8 mouse cellular contexts compared by ENCODE assay signal in the genomic region with DNA sequence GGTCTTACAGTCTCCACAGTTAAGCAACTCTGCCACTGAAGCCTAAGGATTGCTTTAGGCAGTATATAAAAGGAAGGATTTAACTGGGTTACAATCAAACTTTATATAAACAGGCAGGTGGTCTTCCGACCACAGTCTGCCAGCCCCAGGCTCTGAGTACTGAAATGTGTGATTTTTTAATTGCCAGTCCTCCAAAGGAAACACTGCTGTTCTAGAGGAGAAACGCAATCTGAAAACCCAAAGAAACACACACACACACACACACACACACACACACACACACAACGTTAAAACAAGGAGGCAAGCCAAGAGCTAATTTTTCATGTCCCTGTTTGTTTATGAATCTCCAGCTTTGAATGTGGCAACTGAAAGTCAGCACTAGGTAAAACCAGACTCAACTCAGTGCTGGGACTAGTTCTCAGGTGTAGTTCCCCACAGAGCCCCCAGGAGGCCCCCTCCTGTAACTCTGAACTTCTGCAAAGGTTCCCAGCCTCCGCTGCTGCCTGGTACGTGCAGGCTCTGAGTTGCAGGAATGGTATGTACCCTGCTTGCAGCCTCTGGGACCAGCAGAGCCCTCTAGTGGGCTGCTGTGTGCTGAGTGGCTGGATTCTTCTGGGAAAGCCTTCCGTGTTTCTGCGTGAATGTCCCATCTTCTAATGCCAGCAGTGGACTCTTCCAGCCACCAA. TPM values are rescaled to one million over a fixed set of nuclear protein-coding genes. Genes with fewer than 3 reads are reported as not detected.
DNase-seq lines count a peak whose midpoint lies in the region; ATAC-seq and TF ChIP-seq lines count a peak whose summit lies in the region.

No protein-coding gene starts in this region.

- H3K27me3 ChIP-seq in forebrain, embryonic 11.5 days (ENCODE audit: control insufficient read depth, insufficient read depth, low read length) = no peaks in the 10 kb centered on the region
- H3K27me3 ChIP-seq in heart, embryonic 15.5 days = peaks cover 7% of the 10 kb centered on the region; the same call in 1 of the 2 replicates
- no peaks in the 10 kb centered on the region for H3K27me3 ChIP-seq in liver, embryonic 14.5 days (ENCODE audit: control insufficient read depth, insufficient read depth, low read length)
- no peaks in the 10 kb centered on the region for H3K27me3 ChIP-seq in neural tube, embryonic 11.5 days (ENCODE audit: control insufficient read depth, insufficient read depth, low read length)

- no peak overlapping the region for H3K9ac ChIP-seq in forebrain, embryonic 11.5 days (ENCODE audit: low read length)
- H3K9ac ChIP-seq in heart, embryonic 15.5 days = 0 out of 2 replicates have a peak overlapping the region, but pooled peaks have one; percentile 33
- no peak overlapping the region for H3K9ac ChIP-seq in liver, embryonic 14.5 days (replicated peaks)
- no peak overlapping the region for H3K9ac ChIP-seq in neural tube, embryonic 11.5 days (ENCODE audit: low read length)

- H3K4me3 ChIP-seq in forebrain, embryonic 11.5 days (ENCODE audit: low read depth, low read length) = no peak overlapping the region
- peak overlapping the region; percentile 29 for H3K4me3 ChIP-seq in heart, embryonic 15.5 days
- peak overlapping the region in 1 of 2 experiments; percentile 15; a peak in 1 of 4 replicates for H3K4me3 ChIP-seq in liver, embryonic 14.5 days (ENCODE audit: insufficient read depth in 1 of 2, low read depth in 2 of 2, low read length in 2 of 2)
- H3K4me3 ChIP-seq in neural tube, embryonic 11.5 days (ENCODE audit: low read depth, low read length) = no peak overlapping the region

- ATAC-seq in forebrain, embryonic 11.5 days (replicated peaks; ENCODE audit: low FRiP score) = no peak
- peak; percentile 90 for ATAC-seq in heart, embryonic 15.5 days (replicated peaks; ENCODE audit: insufficient number of reproducible peaks, insufficient read depth, low FRiP score, low read depth)
- peak; percentile 81 for ATAC-seq in liver, embryonic 14.5 days (ENCODE audit: insufficient read depth)
- ATAC-seq in neural tube, embryonic 11.5 days (ENCODE audit: insufficient read depth, low FRiP score, low TSS enrichment) = no peak

- H3K36me3 ChIP-seq in forebrain, embryonic 11.5 days (ENCODE audit: control insufficient read depth, insufficient read depth, low read length) = no peaks in the 10 kb centered on the region; the same call in 1 of the 2 replicates
- peaks cover 2% of the 10 kb centered on the region; the same call in 1 of the 2 replicates for H3K36me3 ChIP-seq in heart, embryonic 15.5 days
- no peaks in the 10 kb centered on the region for H3K36me3 ChIP-seq in liver, embryonic 14.5 days (replicated peaks; ENCODE audit: control insufficient read depth, insufficient read depth, low read depth)
- H3K36me3 ChIP-seq in neural tube, embryonic 11.5 days (ENCODE audit: control insufficient read depth, insufficient read depth, low read length) = no peaks in the 10 kb centered on the region

- TF ChIP-seq EP300 in liver, embryonic 14.5 days (IDR thresholded peaks at IDR 0.05; ENCODE audit: low read depth) = peak; percentile 22; the same call in 1 of the 2 replicates

- H3K4me1 ChIP-seq in forebrain, embryonic 11.5 days (replicated peaks; ENCODE audit: control insufficient read depth, insufficient read depth, low read length) = peaks cover 3% of the 10 kb centered on the region; the same call in 1 of the 2 replicates
- peaks cover 11% of the 10 kb centered on the region for H3K4me1 ChIP-seq in heart, embryonic 15.5 days (replicated peaks)
- H3K4me1 ChIP-seq in liver, embryonic 14.5 days (replicated peaks; ENCODE audit: control insufficient read depth in 2 of 2, insufficient read depth in 2 of 2, low read length in 1 of 2) = 0 out of 4 replicates have a peak, but pooled peaks cover 0 to 4% of the 10 kb centered on the region in 2 experiments
- H3K4me1 ChIP-seq in neural tube, embryonic 11.5 days (ENCODE audit: control insufficient read depth, insufficient read depth, low read length) = peaks cover 4% of the 10 kb centered on the region; the same call in 1 of the 2 replicates

- no peaks in the 10 kb centered on the region for H3K9me3 ChIP-seq in forebrain, embryonic 11.5 days (ENCODE audit: control insufficient read depth, low read length)
- H3K9me3 ChIP-seq in heart, embryonic 15.5 days (replicated peaks) = no peaks in the 10 kb centered on the region
- H3K9me3 ChIP-seq in liver, embryonic 14.5 days (ENCODE audit: control insufficient read depth, low read length) = no peaks in the 10 kb centered on the region
- no peaks in the 10 kb centered on the region for H3K9me3 ChIP-seq in neural tube, embryonic 11.5 days (ENCODE audit: control insufficient read depth, low read length)

- peak; percentile 79 for TF ChIP-seq CTCF in liver, embryonic 14.5 days (IDR thresholded peaks at IDR 0.05; ENCODE audit: low read depth)

- 29% methylated on average over 7 of the region's 7 CpGs for WGBS in forebrain, embryonic 11.5 days
- 21% methylated on average over 7 of the region's 7 CpGs for WGBS in heart, embryonic 15.5 days
- 20% methylated on average over 7 of the region's 7 CpGs for WGBS in liver, embryonic 14.5 days (ENCODE audit: insufficient replicate concordance)
- WGBS in neural tube, embryonic 11.5 days = 27% methylated on average over 7 of the region's 7 CpGs

- peak; percentile 72 for DNase-seq in CD4-positive helper T cell, adult 2 months (ENCODE audit: low read depth, low spot score)
- peak; percentile 86 to 90 for DNase-seq in adrenal gland, adult (ENCODE audit: inconsistent age in 2 of 2, low spot score in 1 of 2)
- DNase-seq in forebrain, embryonic 11.5 days (ENCODE audit: low spot score) = peak; percentile 83
- DNase-seq in kidney, postnatal 25 days = peak; percentile 85 to 91
- peak in 1 of 3 experiments; percentile 52 for DNase-seq in liver, embryonic 14.5 days (ENCODE audit: low read depth in 3 of 3, low spot score in 3 of 3)
- DNase-seq in neural tube, embryonic 11.5 days (ENCODE audit: low spot score) = peak; percentile 75
- DNase-seq in thymus, postnatal 0 days (ENCODE audit: low spot score) = peak; percentile 85

- no peak overlapping the region for H3K27ac ChIP-seq in forebrain, embryonic 11.5 days (ENCODE audit: low read depth, low read length)
- H3K27ac ChIP-seq in heart, embryonic 15.5 days = peak overlapping the region; percentile 74
- H3K27ac ChIP-seq in liver, embryonic 14.5 days = no peak overlapping the region
- H3K27ac ChIP-seq in neural tube, embryonic 11.5 days (ENCODE audit: low read depth, low read length) = no peak overlapping the region

- H3K4me2 ChIP-seq in forebrain, embryonic 11.5 days (ENCODE audit: low read depth, low read length, severe bottlenecking) = no peak overlapping the region
- H3K4me2 ChIP-seq in heart, embryonic 15.5 days = peak overlapping the region; percentile 49
- no peak overlapping the region; the same call in 1 of the 2 replicates for H3K4me2 ChIP-seq in liver, embryonic 14.5 days (ENCODE audit: low read depth)
- no peak overlapping the region for H3K4me2 ChIP-seq in neural tube, embryonic 11.5 days (ENCODE audit: low read depth)

RNA-seq across cellular contexts. Expression of gene Kctd10, which starts 23.9 kb away (rescaled TPM):
- polyA plus RNA-seq in forebrain, embryonic 11.5 days (2014; fragmentation: Nextera tagmentation; extraction: Ambion mirVana) = 86.4 and 93.3 TPM in 2 replicates
- polyA plus RNA-seq in heart, embryonic 15.5 days (2015; fragmentation: Nextera tagmentation; extraction: Ambion mirVana) = 93.8 and 113 TPM in 2 replicates
- 12.3 and 13.0 TPM in 2 replicates for polyA plus RNA-seq in liver, embryonic 14.5 days (2012; rRNA removed)
- polyA plus RNA-seq in liver, embryonic 14.5 days (2014; fragmentation: Nextera tagmentation; extraction: Ambion mirVana) = 16.6 and 18.8 TPM in 2 replicates
- 109 and 120 TPM in 2 replicates for polyA plus RNA-seq in neural tube, embryonic 11.5 days (2014; fragmentation: Nextera tagmentation; extraction: Ambion mirVana)
- 65.6 and 65.8 TPM in 2 replicates for polyA plus RNA-seq in thymus, postnatal 0 days (2015; fragmentation: Nextera tagmentation; extraction: Ambion mirVana)

RNA-seq across cellular contexts. Expression of gene Ube3b, which starts 24.0 kb away (rescaled TPM):
- 52.9 and 59.6 TPM in 2 replicates for polyA plus RNA-seq in forebrain, embryonic 11.5 days (2014; fragmentation: Nextera tagmentation; extraction: Ambion mirVana)
- 36.2 and 47.5 TPM in 2 replicates for polyA plus RNA-seq in heart, embryonic 15.5 days (2015; fragmentation: Nextera tagmentation; extraction: Ambion mirVana)
- polyA plus RNA-seq in liver, embryonic 14.5 days (2012; rRNA removed) = 12.9 and 13.9 TPM in 2 replicates
- polyA plus RNA-seq in liver, embryonic 14.5 days (2014; fragmentation: Nextera tagmentation; extraction: Ambion mirVana) = 14.6 and 18.2 TPM in 2 replicates
- polyA plus RNA-seq in neural tube, embryonic 11.5 days (2014; fragmentation: Nextera tagmentation; extraction: Ambion mirVana) = 57.5 and 60.5 TPM in 2 replicates
- polyA plus RNA-seq in thymus, postnatal 0 days (2015; fragmentation: Nextera tagmentation; extraction: Ambion mirVana) = 29.4 and 29.7 TPM in 2 replicates

Comparison
In these comparisons a context has a peak if more than half of its experiments do, and no peak if none do; other contexts are left out.
1. ATAC-seq: peak in heart, embryonic 15.5 days (single experiment) and liver, embryonic 14.5 days (single experiment); none in forebrain, embryonic 11.5 days (single experiment) and neural tube, embryonic 11.5 days (single experiment).